Mouse (Mus musculus) heart, postnatal 14 days (tissue): ENCODE measurements at regions not wholly inside any gene's neighbourhood (a gene's known extent, or its start where the extent isn't known, plus 50 kb on each side); places are given as distances from the start of the nearest gene placed in this dataset.
"Not testable (repeated sequence)": the region's sequence is repeated elsewhere in the genome, so short reads cannot be mapped to it uniquely, and the experiment has no call there.

ENCODE experiments used
- DNase-seq, 2 experiments: peaks; one replicate each; pipeline ENCODE4 v3.0.0; 2021 to 2022
- intact Hi-C: fragments of 180-260 bp; cut with DNase I; formaldehyde crosslinking; loops from one replicate; pipeline ENCODE4 v1.15.1; 2025

- intact Hi-C loops, DNase-seq: not testable (repeated sequence)
Measured at GRCm38 (mm10) chr6:47679946-47680345, 84.8 kb upstream of the Ezh2 start.

GRCm38 (mm10) chr6:47672741-47673140, 77.6 kb upstream of the Ezh2 start:
- intact Hi-C loops: not testable (repeated sequence)
- peak; percentile 12 to 28 for DNase-seq

- peak; percentile 15 to 22 for DNase-seq
- intact Hi-C loops: loop anchor here (5.0 kb wide), 1 partner anchor 201 kb away; the partner anchor contains the start of gene Cul1
Measured at GRCm38 (mm10) chr6:47652880-47653279, 57.7 kb upstream of the Ezh2 start.

- intact Hi-C loops: loop anchor here (5.0 kb wide), 1 partner anchor 199 kb away; the partner anchor contains the start of gene Cul1
Measured at GRCm38 (mm10) chr6:47651385-47651718, 56.2 kb upstream of the Ezh2 start.

GRCm38 (mm10) chr6:47650463-47651384, 55.6 kb upstream of the Ezh2 start:
- intact Hi-C loops: loop anchor here (5.0 kb wide), 1 partner anchor 198 kb away; the partner anchor contains the start of gene Cul1
- DNase-seq: peak; percentile 96 to 99

More at GRCm38 (mm10) chr6:47651385-47651718, 56.2 kb upstream of the Ezh2 start:
- not testable (repeated sequence) for DNase-seq

- intact Hi-C loops: loop anchor here (5.0 kb wide), 6 partner anchors 53 to 458 kb away; partner anchors contain the start of genes Cul1 and Ezh2
Measured at GRCm38 (mm10) chr6:47649961-47650360, 54.8 kb upstream of the Ezh2 start.

GRCm38 (mm10) chr6:47649451-47649931, 54.4 kb upstream of the Ezh2 start:
- intact Hi-C loops: loop anchor here (5.0 kb wide), 5 partner anchors 52 to 457 kb away; partner anchors contain the start of gene Ezh2
- peak; percentile 6 to 10 for DNase-seq

More at GRCm38 (mm10) chr6:47649961-47650360, 54.8 kb upstream of the Ezh2 start:
- peak; percentile 2 to 4 for DNase-seq

GRCm38 (mm10) chr6:47648899-47649298, 53.8 kb upstream of the Ezh2 start:
- peak in 1 of 2 experiments; percentile 3 for DNase-seq
- intact Hi-C loops: loop anchor here (5.0 kb wide), 5 partner anchors 52 to 457 kb away; partner anchors contain the start of gene Ezh2

- DNase-seq: no peak
- intact Hi-C loops: loop anchor here (5.0 kb wide), 5 partner anchors 51 to 456 kb away; partner anchors contain the start of gene Ezh2
Measured at GRCm38 (mm10) chr6:47648316-47648715, 53.2 kb upstream of the Ezh2 start.

GRCm38 (mm10) chr6:47647876-47648275, 52.7 kb upstream of the Ezh2 start:
- intact Hi-C loops: loop anchor here (5.0 kb wide), 5 partner anchors 51 to 456 kb away; partner anchors contain the start of gene Ezh2
- DNase-seq: peak in 1 of 2 experiments; percentile 2

- intact Hi-C loops: loop anchor here (5.0 kb wide), 5 partner anchors 50 to 455 kb away; partner anchors contain the start of gene Ezh2
- DNase-seq: peak in 1 of 2 experiments; percentile 2
Measured at GRCm38 (mm10) chr6:47646731-47647567, 51.8 kb upstream of the Ezh2 start.

GRCm38 (mm10) chr6:47646022-47646421, 50.9 kb upstream of the Ezh2 start:
- intact Hi-C loops: loop anchor here (5.0 kb wide), 5 partner anchors 49 to 454 kb away; partner anchors contain the start of gene Ezh2

More at GRCm38 (mm10) chr6:47646022-47646421, 50.9 kb upstream of the Ezh2 start:
- no peak for DNase-seq
